Mouse (Mus musculus) G1E (cell line): ENCODE measurements around the gene Rnf144a. TPM values are rescaled to one million over a fixed set of nuclear protein-coding genes. Genes with fewer than 3 reads are reported as not detected.
"Not testable (repeated sequence)": the region's sequence is repeated elsewhere in the genome, so short reads cannot be mapped to it uniquely, and the experiment has no call there.

Experiments used
- ATAC-seq: 2 replicates; pipeline ENCODE4 v1.8.0; 2016; ENCODE audit warnings: mild to moderate bottlenecking; ENCODE audit not compliant: insufficient number of reproducible peaks, poor library complexity, low FRiP score, severe bottlenecking; ENCODE audit errors: extremely low read depth
- DNase-seq: peaks from one replicate; pipeline ENCODE4 v3.0.0; 2012; ENCODE audit warnings: low spot score
- H3K27me3 ChIP-seq: 2 replicates; pipeline ENCODE4 v1.6.1; 2012; ENCODE audit warnings: mild to moderate bottlenecking, low read length, inconsistent platforms; ENCODE audit not compliant: insufficient read depth
- H3K36me3 ChIP-seq: replicated peaks from 2 replicates; pipeline ENCODE3; 2012; ENCODE audit warnings: mild to moderate bottlenecking, inconsistent platforms
- H3K4me1 ChIP-seq: 2 replicates; pipeline ENCODE4 v1.6.1; 2012; ENCODE audit warnings: low read depth, low read length, inconsistent platforms, mixed read lengths; ENCODE audit not compliant: insufficient read depth
- H3K4me3 ChIP-seq: 2 replicates; pipeline ENCODE4 v1.5.1; 2012; ENCODE audit warnings: low read depth, mild to moderate bottlenecking, inconsistent platforms, low read length, moderate library complexity, mixed read lengths
- H3K9me3 ChIP-seq: replicated peaks from 2 replicates; pipeline ENCODE4 v1.6.1; 2012; ENCODE audit warnings: inconsistent platforms
- CTCF ChIP-seq: IDR thresholded peaks from 2 replicates; pipeline ENCODE4 v1.5.1; 2012; ENCODE audit warnings: low read depth, low read length, inconsistent platforms, mixed read lengths
- GATA1 ChIP-seq: IDR thresholded peaks from 2 replicates; pipeline ENCODE4 v1.6.1; 2012; ENCODE audit warnings: borderline replicate concordance, low read length, inconsistent platforms, mixed read lengths
- GATA2 ChIP-seq: IDR thresholded peaks from 2 replicates; pipeline ENCODE4 v1.6.1; 2012; ENCODE audit warnings: low read depth, low read length, inconsistent platforms, borderline replicate concordance
- POLR2AphosphoS5 ChIP-seq: IDR thresholded peaks from 2 replicates; pipeline ENCODE4 v1.6.1; 2012; ENCODE audit warnings: low read depth, low read length, inconsistent platforms; ENCODE audit not compliant: insufficient replicate concordance
- TAL1 ChIP-seq: conservative IDR thresholded peaks from 2 replicates; pipeline ENCODE4 v1.6.1; 2012; ENCODE audit warnings: low read depth, low read length, inconsistent platforms, mixed read lengths
- polyA plus RNA-seq: library from polyadenylated mRNA; stranded (reverse); fragments of >175 nt; gene quantifications from 2 replicates; pipeline ENCODE4 v1.2.3, GENCODE M21; 2012
- total RNA-seq, 2 experiments: library from RNA; stranded (forward) in 1 of 2; stranded (reverse) in 1 of 2; fragments of 200-1000 nt in 1 of 2; fragments of >200 nt in 1 of 2; fragmentation: Nextera tagmentation in 1 of 2; gene quantifications; 2 replicates each; pipeline ENCODE4 v1.2.3; 2014 to 2017

Rnf144a gene
- total and polyA plus RNA-seq, 3 experiments: 0.22 TPM; not detected in 2

- H3K9me3 ChIP-seq: peaks cover 55% of the 10 kb centered on the region
- H3K4me3 ChIP-seq: no peak overlapping the region
- TF ChIP-seq POLR2AphosphoS5: no peak
- no peak for TF ChIP-seq CTCF
- no peak for TF ChIP-seq GATA2
- no peak for TF ChIP-seq GATA1
- no peak for TF ChIP-seq TAL1
- DNase-seq (no peak), ATAC-seq (no peak)
- H3K4me1 ChIP-seq: no peaks in the 10 kb centered on the region
- H3K27me3 ChIP-seq: no peaks in the 10 kb centered on the region
- no peaks in the 10 kb centered on the region for H3K36me3 ChIP-seq
Observed at GRCm38 (mm10) chr12:26316261-26316660, 98.8 kb downstream of the Rnf144a start.

GRCm38 (mm10) chr12:26314959-26315358, 100.1 kb downstream of the Rnf144a start:
- Histone ChIP-seq H3K27me3 (no peaks in the 10 kb centered on the region), H3K4me1 (no peaks in the 10 kb centered on the region), H3K4me3 (no peak overlapping the region), H3K9me3 (peaks cover 56% of the 10 kb centered on the region), H3K36me3 (no peaks in the 10 kb centered on the region)
- 0 out of 2 replicates have a peak, but pooled peaks have one; percentile 7 for TF ChIP-seq CTCF
- TF ChIP-seq POLR2AphosphoS5: no peak
- TF ChIP-seq GATA2: no peak
- TF ChIP-seq TAL1: no peak
- no peak for TF ChIP-seq GATA1
- DNase-seq (no peak), ATAC-seq (no peak; the same call in 1 of the 2 replicates)

GRCm38 (mm10) chr12:26311548-26311947, 103.5 kb downstream of the Rnf144a start:
- DNase-seq: no peak
- ATAC-seq: no peak
- no peak overlapping the region for H3K4me3 ChIP-seq
- peaks cover 57% of the 10 kb centered on the region for H3K9me3 ChIP-seq
- H3K4me1 ChIP-seq: no peaks in the 10 kb centered on the region
- TF ChIP-seq POLR2AphosphoS5: no peak
- no peak for TF ChIP-seq GATA1
- TF ChIP-seq CTCF: no peak
- no peak for TF ChIP-seq TAL1
- TF ChIP-seq GATA2: no peak
- H3K36me3 ChIP-seq: no peaks in the 10 kb centered on the region
- H3K27me3 ChIP-seq: no peaks in the 10 kb centered on the region

DNA sequence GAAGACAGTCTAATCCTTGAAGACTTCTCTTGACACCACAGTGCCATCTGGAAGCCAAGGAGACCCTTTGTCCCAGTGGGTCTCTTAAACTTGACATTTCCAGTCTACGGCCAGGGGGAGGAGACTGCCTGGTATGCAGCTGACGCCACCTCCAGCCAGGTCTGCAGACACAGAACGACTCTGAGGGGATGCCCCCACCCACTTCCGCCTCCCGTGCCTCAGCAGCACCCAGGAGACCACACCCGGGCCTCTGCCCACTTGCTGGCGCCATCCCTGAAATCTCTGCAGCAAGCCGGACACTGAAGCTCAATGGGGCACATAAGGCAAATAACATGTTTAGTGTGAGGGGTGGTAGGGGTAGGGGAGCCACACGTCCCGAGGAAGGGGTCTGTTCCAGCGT, 104.8 kb downstream of the Rnf144a start:
- DNase-seq (no peak), ATAC-seq (no peak)
- Histone ChIP-seq H3K9me3 (peaks cover 55% of the 10 kb centered on the region), H3K4me1 (no peaks in the 10 kb centered on the region), H3K4me3 (no peak overlapping the region), H3K27me3 (no peaks in the 10 kb centered on the region), H3K36me3 (no peaks in the 10 kb centered on the region)
- no peak for TF ChIP-seq GATA2
- TF ChIP-seq GATA1: no peak
- no peak for TF ChIP-seq TAL1
- no peak for TF ChIP-seq POLR2AphosphoS5
- no peak for TF ChIP-seq CTCF

GRCm38 (mm10) chr12:26302886-26303285, 112.2 kb downstream of the Rnf144a start:
- Histone ChIP-seq H3K4me3 (no peak overlapping the region), H3K36me3 (no peaks in the 10 kb centered on the region), H3K4me1 (no peaks in the 10 kb centered on the region), H3K9me3 (peaks cover 55% of the 10 kb centered on the region), H3K27me3 (no peaks in the 10 kb centered on the region)
- ATAC-seq (no peak), DNase-seq (no peak)
- TF ChIP-seq GATA1: no peak
- TF ChIP-seq GATA2: no peak
- TF ChIP-seq TAL1: no peak
- TF ChIP-seq POLR2AphosphoS5: no peak
- TF ChIP-seq CTCF: no peak

GRCm38 (mm10) chr12:26299515-26300090, 115.5 kb downstream of the Rnf144a start:
- no peaks in the 10 kb centered on the region for H3K36me3 ChIP-seq
- no peak overlapping the region for H3K4me3 ChIP-seq
- no peak for DNase-seq
- no peaks in the 10 kb centered on the region for H3K27me3 ChIP-seq
- TF ChIP-seq GATA2 (no peak), POLR2AphosphoS5 (no peak), CTCF (no peak), TAL1 (no peak), GATA1 (no peak)
- H3K9me3 ChIP-seq: peaks cover 50% of the 10 kb centered on the region
- no peaks in the 10 kb centered on the region for H3K4me1 ChIP-seq
- ATAC-seq: no peak

DNA sequence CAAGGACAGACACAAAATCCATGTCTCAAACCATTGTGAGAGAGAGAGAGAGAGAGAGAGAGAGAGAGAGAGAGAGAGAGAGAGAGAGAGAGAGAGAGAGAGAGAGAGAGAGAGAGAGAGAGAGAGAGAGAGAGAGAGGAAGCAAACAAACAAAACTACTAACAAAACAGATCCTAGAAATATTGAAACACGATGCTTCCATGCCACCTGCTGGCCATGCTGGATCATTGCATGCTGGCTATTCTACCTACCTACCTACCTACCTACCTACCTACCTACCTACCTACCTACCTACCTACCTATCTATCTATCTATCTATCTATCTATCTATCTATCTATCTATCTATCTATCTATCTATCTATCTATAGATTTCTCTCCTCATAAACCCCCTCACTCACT, 119.1 kb downstream of the Rnf144a start:
- not testable (repeated sequence) for H3K4me3 ChIP-seq, ATAC-seq, H3K27me3 ChIP-seq, H3K4me1 ChIP-seq, DNase-seq, H3K36me3 ChIP-seq
- peaks cover 42% of the 10 kb centered on the region for H3K9me3 ChIP-seq
